Mouse (Mus musculus): Measurements from ENCODE around the gene 2410004P03Rik.

The 2410004P03Rik gene

GRCm38 (mm10) chr12:17011100-17011870 is at the start of gene 2410004P03Rik:
Gene 2410004P03Rik (minus strand): TSS chr12:17011727.
- peak; percentile 59 to 74 for DNase-seq (ENCODE audit: low read depth in 1 of 2, low spot score in 2 of 2)

GRCm38 (mm10) chr12:17061183-17061722 is 49.7 kb upstream of the 2410004P03Rik start:
- DNase-seq (ENCODE audit: low read depth in 1 of 2, low spot score in 2 of 2), result no peak

GRCm38 (mm10) chr12:17058490-17058889 is 47.0 kb upstream of the 2410004P03Rik start:
- no peak for DNase-seq (ENCODE audit: low read depth in 1 of 2, low spot score in 2 of 2)

GRCm38 (mm10) chr12:17057110-17057509 is 45.6 kb upstream of the 2410004P03Rik start:
- DNase-seq (ENCODE audit: low read depth in 1 of 2, low spot score in 2 of 2), result no peak

GRCm38 (mm10) chr12:17055766-17056165 is 44.2 kb upstream of the 2410004P03Rik start:
- DNase-seq (ENCODE audit: low read depth in 1 of 2, low spot score in 2 of 2), result no peak

GRCm38 (mm10) chr12:17054691-17055090 is 43.2 kb upstream of the 2410004P03Rik start:
- no peak for DNase-seq (ENCODE audit: low read depth in 1 of 2, low spot score in 2 of 2)

- no peak for DNase-seq (ENCODE audit: low read depth in 1 of 2, low spot score in 2 of 2)
These were observed 41.1 kb upstream of the 2410004P03Rik start for GRCm38 (mm10) chr12:17052673-17053072.

- DNase-seq (ENCODE audit: low read depth in 1 of 2, low spot score in 2 of 2), result no peak
These were observed 39.5 kb upstream of the 2410004P03Rik start for GRCm38 (mm10) chr12:17051057-17051456.

- no peak for DNase-seq (ENCODE audit: low read depth in 1 of 2, low spot score in 2 of 2)
These were observed 38.3 kb upstream of the 2410004P03Rik start for GRCm38 (mm10) chr12:17049796-17050195.

GRCm38 (mm10) chr12:17048979-17049612 is 37.6 kb upstream of the 2410004P03Rik start:
- no peak for DNase-seq (ENCODE audit: low read depth in 1 of 2, low spot score in 2 of 2)

GRCm38 (mm10) chr12:17043311-17043710 is 31.8 kb upstream of the 2410004P03Rik start:
- no peak for DNase-seq (ENCODE audit: low read depth in 1 of 2, low spot score in 2 of 2)

GRCm38 (mm10) chr12:17040567-17040966 is 29.0 kb upstream of the 2410004P03Rik start:
- DNase-seq (ENCODE audit: low read depth in 1 of 2, low spot score in 2 of 2), result no peak

GRCm38 (mm10) chr12:17039415-17039814 is 27.9 kb upstream of the 2410004P03Rik start:
- no peak for DNase-seq (ENCODE audit: low read depth in 1 of 2, low spot score in 2 of 2)

- DNase-seq (ENCODE audit: low read depth in 1 of 2, low spot score in 2 of 2), result no peak
These were observed 26.7 kb upstream of the 2410004P03Rik start for GRCm38 (mm10) chr12:17038246-17038645.

GRCm38 (mm10) chr12:17037053-17037610 is 25.6 kb upstream of the 2410004P03Rik start:
- DNase-seq (ENCODE audit: low read depth in 1 of 2, low spot score in 2 of 2), result no peak

- no peak for DNase-seq (ENCODE audit: low read depth in 1 of 2, low spot score in 2 of 2)
These were observed 25.0 kb upstream of the 2410004P03Rik start for GRCm38 (mm10) chr12:17036532-17036931.

- no peak for DNase-seq (ENCODE audit: low read depth in 1 of 2, low spot score in 2 of 2)
These were observed 23.6 kb upstream of the 2410004P03Rik start for GRCm38 (mm10) chr12:17035128-17035527.

- DNase-seq (ENCODE audit: low read depth in 1 of 2, low spot score in 2 of 2), result no peak
These were observed 23.1 kb upstream of the 2410004P03Rik start for GRCm38 (mm10) chr12:17034671-17035070.

- DNase-seq (ENCODE audit: low read depth in 1 of 2, low spot score in 2 of 2), result no peak
These were observed 21.9 kb upstream of the 2410004P03Rik start for GRCm38 (mm10) chr12:17033464-17033841.

GRCm38 (mm10) chr12:17032694-17033463 is 21.4 kb upstream of the 2410004P03Rik start:
- DNase-seq (ENCODE audit: low read depth in 1 of 2, low spot score in 2 of 2), result peak; percentile 9 to 20

GRCm38 (mm10) chr12:17024554-17025110 is 13.1 kb upstream of the 2410004P03Rik start:
- no peak for DNase-seq (ENCODE audit: low read depth in 1 of 2, low spot score in 2 of 2)
